Mouse (Mus musculus) midbrain, embryonic 16.5 days (tissue): Measurements from ENCODE around the gene Pigf. TPM values are rescaled to one million over a fixed set of nuclear protein-coding genes. Genes with fewer than 3 reads are reported as not detected.

Source experiments
- ATAC-seq: fragments of 200-750 bp; cut with Nextera tagmentation; 2 replicates; pipeline ENCODE4 v1.8.0; 2017; ENCODE audit warnings: moderate TSS enrichment
- H3K27ac ChIP-seq: fragments of 300-500 bp; sonication (generic); 2 replicates; pipeline ENCODE4 v1.5.1; 2014; ENCODE audit warnings: mild to moderate bottlenecking, low read length, mixed read lengths
- H3K27me3 ChIP-seq: fragments of 300-500 bp; sonication (generic); 2 replicates; pipeline ENCODE4 v1.6.1; 2014; ENCODE audit warnings: low read depth, low read length, mixed read lengths; ENCODE audit not compliant: control insufficient read depth, insufficient read depth
- H3K36me3 ChIP-seq: fragments of 300-500 bp; sonication (generic); 2 replicates; pipeline ENCODE4 v1.6.1; 2014; ENCODE audit warnings: mild to moderate bottlenecking, low read length, moderate library complexity, mixed read lengths; ENCODE audit not compliant: control insufficient read depth, insufficient read depth
- H3K4me1 ChIP-seq: fragments of 300-500 bp; sonication (generic); 2 replicates; pipeline ENCODE4 v1.6.1; 2014; ENCODE audit warnings: mild to moderate bottlenecking, low read length, mixed read lengths; ENCODE audit not compliant: control insufficient read depth, insufficient read depth
- H3K4me2 ChIP-seq: fragments of 300-500 bp; sonication (generic); 2 replicates; pipeline ENCODE4 v1.6.1; 2014; ENCODE audit warnings: mild to moderate bottlenecking, low read length, mixed read lengths
- H3K4me3 ChIP-seq: fragments of 300-500 bp; sonication (generic); 2 replicates; pipeline ENCODE4 v1.5.1; 2014; ENCODE audit warnings: low read depth, mild to moderate bottlenecking, low read length, moderate library complexity, mixed read lengths
- H3K9ac ChIP-seq: fragments of 300-500 bp; sonication (generic); 2 replicates; pipeline ENCODE4 v1.6.1; 2014; ENCODE audit warnings: low read depth, low read length, mixed read lengths
- H3K9me3 ChIP-seq: fragments of 300-500 bp; sonication (generic); replicated peaks from 2 replicates; pipeline ENCODE4 v1.6.1; 2014; ENCODE audit warnings: mild to moderate bottlenecking, low read length, mixed read lengths; ENCODE audit not compliant: control insufficient read depth, poor library complexity, severe bottlenecking
- WGBS: fragments of 180-500 bp; shearing (Covaris S2); extraction: QIAGEN DNeasy Blood & Tissue Kit; methylation state at CpG from one replicate; pipeline ENCODE4 v1.1.7; 2014; 5-methylcytosine and 5-hydroxymethylcytosine counted together
- polyA plus RNA-seq: library from polyadenylated mRNA; unstranded; fragments of >200 nt; fragmentation: Nextera tagmentation; extraction: Ambion mirVana; gene quantifications from 2 replicates; pipeline ENCODE4 v1.2.1, GENCODE M21; 2015

Pigf gene
- polyA plus RNA-seq, 1 experiment from 2014 or later, result 32.7 TPM

GRCm38 (mm10) chr17:86957239-86957638 is 68.0 kb downstream of the Pigf start:
- Histone ChIP-seq H3K4me1 (peaks cover 8% of the 10 kb centered on the region), H3K36me3 (no peaks in the 10 kb centered on the region), H3K9ac (no peak overlapping the region), H3K4me2 (no peak overlapping the region), H3K27ac (no peak overlapping the region), H3K27me3 (no peaks in the 10 kb centered on the region), H3K9me3 (no peaks in the 10 kb centered on the region), H3K4me3 (no peak overlapping the region)
- whole genome bisulfite sequencing, result 93% methylated on average over 5 of the region's 5 CpGs
- no peak for ATAC-seq

GRCm38 (mm10) chr17:86948801-86949200 is 76.4 kb downstream of the Pigf start:
- no peak for ATAC-seq
- Histone ChIP-seq H3K9me3 (no peaks in the 10 kb centered on the region), H3K27ac (no peak overlapping the region), H3K4me1 (no peaks in the 10 kb centered on the region), H3K9ac (no peak overlapping the region), H3K4me3 (no peak overlapping the region), H3K27me3 (no peaks in the 10 kb centered on the region), H3K4me2 (no peak overlapping the region), H3K36me3 (no peaks in the 10 kb centered on the region)
- 76% methylated on average over 6 of the region's 6 CpGs for WGBS

GRCm38 (mm10) chr17:86947840-86948796 is 77.1 kb downstream of the Pigf start, which contains the start of gene Atp6v1e2:
Atp6v1e2 (minus strand) TSS chr17:86947897.
- no peak within 1 kb of the TSS for H3K4me3 ChIP-seq
- H3K27me3 ChIP-seq, result no peaks in the 10 kb centered on the region
- peak; percentile 89 for ATAC-seq
- H3K4me2 ChIP-seq, result no peak within 1 kb of the TSS
- H3K9me3 ChIP-seq, result no peaks in the 10 kb centered on the region
- H3K27ac ChIP-seq, result no peak within 1 kb of the TSS
- H3K36me3 ChIP-seq, result no peaks in the 10 kb centered on the region
- H3K9ac ChIP-seq, result no peak within 1 kb of the TSS
- WGBS, result 57% methylated on average over 28 of the region's 28 CpGs
- H3K4me1 ChIP-seq, result no peaks in the 10 kb centered on the region

Other genes with a start within 250 kb of the Pigf start
- gene Tmem247, start 108.1 kb downstream of the Pigf start, polyA plus RNA-seq, result not detected in 2 replicates
- gene Atp6v1e2, start 77.5 kb downstream of the Pigf start, polyA plus RNA-seq, result 0.29 TPM in 1 of 2 replicates, not detected in the other
- gene Rhoq, start 62.3 kb downstream of the Pigf start, polyA plus RNA-seq, result 5.3 and 6.0 TPM in 2 replicates
- 209 and 213 TPM in 2 replicates for gene Cript, start 144 bp upstream of the Pigf start, polyA plus RNA-seq
- 14.4 and 14.5 TPM in 2 replicates for gene Socs5, start 82.3 kb upstream of the Pigf start, polyA plus RNA-seq
- gene Mcfd2, start 240.5 kb upstream of the Pigf start, polyA plus RNA-seq, result 44.6 and 48.1 TPM in 2 replicates